Mouse (Mus musculus): ENCODE results near the gene D630045J12Rik. TPM values are rescaled to one million over a fixed set of nuclear protein-coding genes. Genes with fewer than 3 reads are reported as not detected.

The D630045J12Rik gene
- 2.0 and 2.2 TPM in 2 replicates for total RNA-seq (2014; fragmentation: Nextera tagmentation)
- 0.15 and 0.22 TPM in 2 replicates for total RNA-seq (2017)

GRCm38 (mm10) chr6:38253736-38254641 is at the start of gene D630045J12Rik:
Gene D630045J12Rik, minus strand, starts transcription at chr6:38254009.
- peak; percentile 76 for ATAC-seq (replicated peaks; ENCODE audit: poor library complexity, severe bottlenecking)

DNA sequence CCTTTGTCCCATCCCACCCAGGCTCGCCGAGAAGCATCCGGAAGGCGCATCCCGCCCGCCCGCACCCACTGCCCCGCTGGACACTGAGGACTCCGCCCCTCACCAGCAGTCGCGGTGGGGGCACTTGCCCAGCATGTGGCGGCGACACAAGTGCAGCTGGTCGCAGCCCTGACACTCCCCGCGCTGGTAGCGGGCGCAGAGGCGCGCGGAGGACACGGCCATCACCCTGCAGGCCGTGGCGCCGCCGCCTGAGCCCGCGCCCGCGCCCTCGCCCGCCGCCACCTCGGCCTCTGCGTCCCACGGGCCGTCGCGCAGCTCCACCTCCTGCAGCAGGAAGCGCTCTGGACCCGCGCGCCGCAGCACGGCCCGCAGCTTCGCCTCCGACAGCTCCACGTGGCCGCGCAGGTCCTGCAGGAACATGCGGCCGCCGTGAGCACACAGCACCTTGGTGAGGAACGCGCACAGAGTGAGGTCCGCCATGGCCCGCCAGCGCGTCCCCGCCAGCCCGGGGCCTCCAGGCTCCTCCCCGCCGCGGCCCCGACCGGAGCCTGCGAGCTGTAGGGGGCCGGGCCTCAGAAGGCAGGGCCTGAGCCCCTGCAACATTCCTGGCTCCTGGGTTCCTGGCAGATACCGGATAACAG is 45.1 kb upstream of the D630045J12Rik start, which contains the start of gene Zc3hav1l:
Gene Zc3hav1l, minus strand, starts transcription at position 499 of the 641 bp plus-strand sequence.
- peak; percentile 88 for ATAC-seq (replicated peaks; ENCODE audit: poor library complexity, severe bottlenecking)

GRCm38 (mm10) chr6:38298246-38298635 is 44.4 kb upstream of the D630045J12Rik start:
- ATAC-seq (replicated peaks; ENCODE audit: poor library complexity, severe bottlenecking) = peak; percentile 34

DNA sequence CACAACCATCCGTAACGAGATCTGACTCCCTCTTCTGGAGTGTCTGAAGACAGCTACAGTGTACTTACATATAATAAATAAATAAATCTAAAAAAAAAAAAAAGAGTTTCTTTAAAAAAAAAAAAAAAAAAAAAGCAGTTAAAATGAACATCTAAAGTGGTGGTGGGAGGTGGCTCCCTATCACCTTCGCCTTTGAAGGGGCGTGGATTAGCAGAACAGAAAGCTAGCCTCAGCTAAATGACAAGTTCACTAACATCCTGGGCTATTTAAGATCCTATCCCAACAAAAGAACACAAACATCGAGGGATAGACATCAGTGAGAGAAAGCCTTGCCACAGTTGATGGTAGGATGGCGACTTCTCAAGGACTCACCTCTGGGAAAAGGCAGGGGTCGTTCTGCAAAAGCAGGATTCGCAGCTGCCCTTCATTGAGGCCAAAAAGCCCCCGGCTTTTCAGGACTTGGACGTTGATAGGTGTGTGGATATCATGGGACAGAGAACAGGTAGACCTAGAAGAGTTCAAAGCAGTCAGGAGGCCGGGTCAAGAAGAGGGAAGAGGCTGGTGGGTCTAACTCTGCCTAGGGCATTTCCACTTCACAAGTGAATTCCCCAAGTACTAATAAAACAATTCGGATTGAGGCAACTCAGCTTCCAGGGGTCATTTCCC is 43.9 kb upstream of the D630045J12Rik start:
- ATAC-seq (replicated peaks; ENCODE audit: poor library complexity, severe bottlenecking) = 0 out of 2 replicates have a peak, but pooled peaks have one; percentile 5

DNA sequence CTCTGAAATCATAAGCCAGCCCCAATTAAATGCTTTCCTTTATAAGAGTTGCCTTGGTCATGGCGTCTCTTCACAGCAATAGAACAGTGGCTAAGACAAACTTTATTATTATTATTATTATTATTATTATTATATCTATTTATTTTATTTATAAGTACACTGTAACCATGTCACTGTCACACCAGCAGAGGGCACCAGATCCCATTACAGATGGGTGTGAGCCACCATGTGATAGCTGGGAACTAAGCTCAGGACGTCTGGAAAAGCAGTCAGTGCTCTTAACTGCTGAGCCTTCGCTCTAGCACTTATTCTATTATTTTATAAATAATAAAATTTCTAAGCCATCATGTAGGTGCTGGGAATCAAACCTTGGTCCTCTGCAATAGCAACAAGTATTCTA is 39.9 kb upstream of the D630045J12Rik start:
- no peak for ATAC-seq (replicated peaks; ENCODE audit: poor library complexity, severe bottlenecking)

DNA sequence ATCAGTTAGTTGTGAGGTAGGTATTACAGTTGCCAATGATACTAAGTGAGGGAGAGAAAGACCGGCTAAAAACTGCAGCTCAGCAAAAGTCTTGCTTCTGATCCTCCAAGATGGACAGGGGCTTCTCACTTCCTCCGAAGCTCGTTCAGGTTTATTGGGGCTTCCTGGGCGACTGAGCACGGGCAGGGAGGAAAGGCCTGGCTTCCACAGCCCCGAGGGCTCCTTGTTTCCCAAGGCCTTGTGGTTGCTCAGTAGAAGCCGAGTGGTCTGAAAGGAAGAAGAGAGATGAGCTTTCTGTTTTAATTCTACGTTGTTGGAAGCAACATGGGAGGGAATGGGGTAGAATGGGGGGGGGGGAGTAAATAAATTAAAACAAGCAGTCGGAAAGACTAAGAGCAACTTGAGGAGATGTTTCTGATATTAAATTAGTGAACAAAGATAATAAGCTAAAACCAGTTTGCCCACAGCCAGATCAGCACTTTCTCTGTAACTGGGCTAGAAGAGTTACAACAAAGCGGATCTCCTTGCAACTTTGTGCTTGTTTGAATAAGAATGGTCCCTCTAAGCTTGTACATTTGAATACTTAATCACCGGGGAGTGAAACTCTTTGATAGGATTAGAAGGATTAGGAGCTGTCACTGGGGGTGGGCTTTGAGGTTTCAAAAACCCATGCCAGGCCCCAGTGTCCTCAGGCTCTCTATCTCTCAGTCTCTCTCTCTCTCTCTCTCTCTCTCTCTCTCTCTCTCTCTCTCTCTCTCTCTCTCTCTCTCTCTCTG is 39.2 kb upstream of the D630045J12Rik start:
- no peak for ATAC-seq (replicated peaks; ENCODE audit: poor library complexity, severe bottlenecking)

GRCm38 (mm10) chr6:38284422-38284821 is 30.6 kb upstream of the D630045J12Rik start:
- ATAC-seq (replicated peaks; ENCODE audit: poor library complexity, severe bottlenecking) = no peak

GRCm38 (mm10) chr6:38264466-38264865 is 10.7 kb upstream of the D630045J12Rik start:
- ATAC-seq (replicated peaks; ENCODE audit: poor library complexity, severe bottlenecking) = no peak

- no peak for ATAC-seq (replicated peaks; ENCODE audit: poor library complexity, severe bottlenecking)
These were observed 9.8 kb upstream of the D630045J12Rik start for GRCm38 (mm10) chr6:38263393-38264159.

DNA sequence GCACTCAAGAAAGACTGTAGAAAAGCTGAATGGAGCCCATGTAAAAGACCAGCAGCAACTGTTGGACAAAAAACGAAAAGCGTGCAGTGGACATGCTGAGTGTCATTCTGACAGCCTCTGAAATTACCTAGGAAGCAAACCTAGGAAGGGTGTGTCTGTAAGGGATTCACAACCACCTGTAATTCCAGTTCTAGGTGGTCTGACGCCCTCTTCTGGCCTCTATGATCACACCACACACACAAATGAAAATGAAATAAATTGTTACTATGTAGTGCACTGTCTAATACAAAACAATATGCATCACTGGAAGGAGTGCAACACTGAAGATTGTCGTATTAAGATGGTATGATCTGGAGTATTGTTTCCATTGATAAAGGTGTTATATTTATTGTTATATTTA is 8.1 kb upstream of the D630045J12Rik start:
- ATAC-seq (replicated peaks; ENCODE audit: poor library complexity, severe bottlenecking) = no peak

GRCm38 (mm10) chr6:38257506-38257905 is 3.7 kb upstream of the D630045J12Rik start:
- ATAC-seq (replicated peaks; ENCODE audit: poor library complexity, severe bottlenecking) = no peak

DNA sequence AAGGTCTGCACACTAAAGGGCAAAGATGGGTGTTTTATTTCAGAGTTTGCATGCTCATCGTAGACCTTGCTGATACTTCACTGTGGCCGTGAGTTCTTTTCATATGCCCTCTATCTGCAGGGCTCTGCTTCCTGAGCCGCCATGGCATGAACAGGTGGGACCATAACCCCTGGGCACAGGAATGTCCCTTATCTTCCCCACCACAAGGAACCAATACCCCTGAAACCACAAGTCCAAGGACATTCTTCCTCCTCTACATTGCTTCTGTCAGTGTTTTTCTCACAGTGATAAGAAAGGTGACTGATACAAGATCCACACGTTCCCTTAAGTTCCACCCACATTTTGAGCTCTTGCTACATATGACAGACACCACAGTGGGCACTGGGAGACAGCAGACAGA is 3.0 kb upstream of the D630045J12Rik start:
- ATAC-seq (replicated peaks; ENCODE audit: poor library complexity, severe bottlenecking) = no peak

GRCm38 (mm10) chr6:38255794-38256193 is 2.0 kb upstream of the D630045J12Rik start:
- no peak for ATAC-seq (replicated peaks; ENCODE audit: poor library complexity, severe bottlenecking)

- ATAC-seq (replicated peaks; ENCODE audit: poor library complexity, severe bottlenecking) = 0 out of 2 replicates have a peak, but pooled peaks have one; percentile 15
These were observed 758 bp downstream of the D630045J12Rik start for GRCm38 (mm10) chr6:38252766-38253735.

DNA sequence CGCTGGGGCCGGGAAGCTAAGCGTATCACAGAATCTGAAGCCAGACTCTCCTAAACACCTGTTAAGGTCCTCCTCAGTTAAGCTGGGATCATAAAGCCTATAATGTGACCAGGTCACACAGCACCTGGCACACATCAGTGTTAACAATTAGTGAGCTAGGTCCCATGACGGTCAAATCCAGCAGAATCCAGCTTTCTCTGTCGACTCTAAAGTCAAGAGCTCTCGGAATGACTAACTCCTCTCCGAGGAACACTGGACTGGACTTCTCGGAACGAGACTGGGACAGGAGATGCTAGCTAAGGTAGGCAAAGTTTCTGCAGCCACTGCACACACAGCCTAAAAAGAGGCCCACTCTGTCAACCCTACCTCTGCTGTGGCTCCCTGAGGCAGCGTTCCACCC is 1.7 kb downstream of the D630045J12Rik start:
- ATAC-seq (replicated peaks; ENCODE audit: poor library complexity, severe bottlenecking) = no peak

- no peak for ATAC-seq (replicated peaks; ENCODE audit: poor library complexity, severe bottlenecking)
These were observed 2.3 kb downstream of the D630045J12Rik start for GRCm38 (mm10) chr6:38251464-38251863.

- no peak for ATAC-seq (replicated peaks; ENCODE audit: poor library complexity, severe bottlenecking)
These were observed 6.4 kb downstream of the D630045J12Rik start for GRCm38 (mm10) chr6:38247362-38247761.

DNA sequence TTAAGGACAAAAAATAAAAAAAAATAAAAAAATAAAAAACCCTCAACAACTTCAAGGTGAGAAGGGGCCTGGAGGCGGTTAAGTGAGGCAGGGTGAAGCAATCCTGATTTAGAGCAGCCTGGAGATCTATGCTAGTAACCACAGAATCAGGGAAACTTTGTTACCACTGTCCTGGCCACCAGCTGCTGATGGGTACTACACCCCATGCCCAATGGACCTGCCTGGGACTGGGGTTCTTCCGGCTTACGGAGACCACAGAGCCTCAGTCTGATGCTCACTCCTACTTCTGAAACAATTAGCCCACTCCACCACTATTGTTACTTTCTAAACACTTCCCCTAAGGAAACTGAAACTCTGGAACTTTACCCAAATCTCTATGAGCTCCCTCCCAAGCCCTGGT is 9.0 kb downstream of the D630045J12Rik start:
- peak; percentile 67 for ATAC-seq (replicated peaks; ENCODE audit: poor library complexity, severe bottlenecking)

All from granulocyte monocyte progenitor cell, adult 5-6 weeks (primary cell).